Mouse (Mus musculus) bone marrow, adult 2 months (tissue): Measurements from ENCODE around the gene Padi4. TPM values are rescaled to one million over a fixed set of nuclear protein-coding genes. Genes with fewer than 3 reads are reported as not detected.

Experiments used
- H3K27ac ChIP-seq: fragments of 200-500 bp; 2 replicates; pipeline ENCODE4 v1.5.1; 2012; ENCODE audit warnings: low read depth, mild to moderate bottlenecking, control low read depth, inconsistent platforms, low read length; ENCODE audit not compliant: control insufficient read depth, poor library complexity, insufficient read depth
- H3K4me1 ChIP-seq: fragments of 200-500 bp; 2 replicates; pipeline ENCODE4 v1.6.1; 2011; ENCODE audit warnings: low read length; ENCODE audit not compliant: control insufficient read depth, insufficient read depth
- H3K4me3 ChIP-seq: fragments of 200-500 bp; replicated peaks from 2 replicates; pipeline ENCODE3; 2011; ENCODE audit warnings: mild to moderate bottlenecking, low read depth, low read length, control low read depth; ENCODE audit not compliant: control insufficient read depth
- CTCF ChIP-seq: fragments of 200-500 bp; IDR thresholded peaks from 2 replicates; pipeline ENCODE4 v1.5.1; 2011; ENCODE audit warnings: low read length, control low read depth; ENCODE audit not compliant: control insufficient read depth, insufficient read depth
- POLR2A ChIP-seq: fragments of 200-500 bp; IDR thresholded peaks from 2 replicates; pipeline ENCODE4 v1.6.1; 2011; ENCODE audit warnings: low read depth, mild to moderate bottlenecking, control low read depth, low read length, borderline replicate concordance; ENCODE audit not compliant: control insufficient read depth
- WGBS: fragments of 180-500 bp; shearing (Covaris S2); methylation state at CpG from one replicate; pipeline ENCODE4 v1.1.7; 2018; 5-methylcytosine and 5-hydroxymethylcytosine counted together
- polyA plus RNA-seq: library from polyadenylated mRNA; stranded (reverse); fragments of >200 nt; gene quantifications from 2 replicates; pipeline ENCODE4 v1.2.4, GENCODE M21; 2011; ENCODE audit warnings: low replicate concordance; ENCODE audit not compliant: missing spikeins, insufficient read depth, insufficient read length

Gene Padi4
- polyA plus RNA-seq, 1 experiment = 60.1 TPM

DNA sequence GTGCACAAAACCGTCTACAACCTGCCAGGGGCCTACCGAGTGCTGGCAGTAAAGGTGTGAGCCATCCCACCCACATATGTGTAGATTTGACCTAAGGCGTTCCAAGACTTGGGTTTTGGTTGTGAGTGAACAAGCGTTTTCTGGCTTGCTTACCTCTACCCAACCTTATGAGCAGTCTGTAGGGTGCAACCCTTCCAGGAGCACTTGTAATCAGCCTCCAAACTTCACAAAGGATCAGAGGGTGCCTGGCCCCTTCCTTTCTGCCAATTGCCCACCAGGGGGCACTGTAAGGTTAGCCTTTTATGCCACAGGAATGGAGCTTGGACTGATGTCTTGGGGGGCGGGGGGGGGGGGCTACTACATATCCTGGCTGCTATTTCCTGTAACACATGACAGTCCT is 50.2 kb downstream of the Padi4 start:
- WGBS = 61% methylated on average over 5 of the region's 5 CpGs

DNA sequence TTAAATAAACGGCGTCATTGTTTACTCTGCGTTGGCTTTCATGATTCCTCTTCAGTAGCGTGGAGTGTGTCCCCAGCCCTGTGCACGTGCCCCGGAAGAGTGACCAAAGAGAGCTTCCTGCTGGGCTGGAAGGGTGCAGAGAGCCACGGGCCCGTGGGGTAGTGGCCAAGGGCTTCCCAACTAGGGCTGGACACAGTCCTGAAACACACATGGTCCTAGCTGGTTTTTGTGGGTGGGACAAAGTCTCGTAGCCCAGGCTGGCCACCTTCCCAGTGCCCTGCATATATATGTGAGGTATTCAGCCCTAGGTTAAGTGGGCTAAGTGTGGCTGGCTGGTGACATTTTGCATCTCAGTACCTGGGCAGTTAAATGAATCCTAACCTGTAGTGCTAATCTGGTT is 50.8 kb downstream of the Padi4 start:
- TF ChIP-seq CTCF = no peak
- no peak for TF ChIP-seq POLR2A
- Histone ChIP-seq H3K4me1 (no peaks in the 10 kb centered on the region), H3K27ac (no peak overlapping the region), H3K4me3 (no peak overlapping the region)
- 88% methylated on average over 9 of the region's 9 CpGs for WGBS

More for the DNA sequence above, 50.2 kb downstream of the Padi4 start:
- no peak overlapping the region for H3K27ac ChIP-seq
- H3K4me3 ChIP-seq = no peak overlapping the region
- no peaks in the 10 kb centered on the region for H3K4me1 ChIP-seq
- peak; percentile 72 for TF ChIP-seq CTCF
- no peak for TF ChIP-seq POLR2A

DNA sequence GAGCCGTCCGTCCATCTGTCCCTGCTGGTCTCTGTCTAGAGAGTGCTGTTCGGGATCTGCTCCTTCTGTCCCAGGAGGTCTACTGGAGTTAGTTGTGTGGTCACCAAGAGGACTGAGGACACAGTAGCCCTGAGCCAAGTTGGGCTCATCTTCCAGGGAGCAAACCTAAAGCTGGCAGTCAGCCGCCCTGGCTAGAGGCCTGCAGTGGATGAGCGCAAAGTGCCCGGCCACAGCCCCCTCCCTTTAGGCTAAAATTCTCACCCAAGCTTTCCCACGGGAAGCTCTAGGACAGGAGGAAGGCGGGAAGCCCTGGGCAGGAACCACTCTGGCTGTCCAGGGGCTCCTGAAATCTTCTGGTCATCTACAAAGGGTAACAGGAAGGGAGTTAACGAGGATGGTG is 51.3 kb downstream of the Padi4 start:
- Histone ChIP-seq H3K4me1 (no peaks in the 10 kb centered on the region), H3K27ac (no peak overlapping the region), H3K4me3 (no peak overlapping the region)
- WGBS = 88% methylated on average over 9 of the region's 9 CpGs
- no peak for TF ChIP-seq CTCF
- TF ChIP-seq POLR2A = no peak

GRCm38 (mm10) chr4:140721968-140722490 is 52.0 kb downstream of the Padi4 start:
- TF ChIP-seq POLR2A = no peak
- no peak for TF ChIP-seq CTCF
- 88% methylated on average over 20 of the region's 20 CpGs for WGBS
- Histone ChIP-seq H3K4me3 (no peak overlapping the region), H3K4me1 (no peaks in the 10 kb centered on the region), H3K27ac (no peak overlapping the region)

DNA sequence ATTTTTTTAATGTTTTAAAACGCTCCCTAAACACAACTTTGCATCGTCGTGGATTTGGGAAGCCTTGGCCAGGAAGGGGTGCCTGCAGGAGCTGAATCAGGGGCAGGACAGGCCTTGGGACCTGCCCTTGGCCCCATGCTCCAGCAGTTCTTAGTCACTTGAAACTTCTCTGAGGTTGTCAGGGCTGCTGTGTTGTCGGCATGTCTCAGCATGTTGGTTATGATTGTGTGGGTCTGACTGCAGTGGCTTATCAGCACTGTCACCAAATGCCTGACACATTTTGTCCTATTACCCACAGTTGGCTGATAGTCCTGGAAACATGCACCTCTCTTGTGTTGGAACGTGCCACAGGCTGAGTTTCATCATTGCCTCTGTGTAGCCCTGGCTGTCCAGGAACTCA is 53.9 kb downstream of the Padi4 start:
- no peak overlapping the region for H3K27ac ChIP-seq
- H3K4me1 ChIP-seq = no peaks in the 10 kb centered on the region
- H3K4me3 ChIP-seq = no peak overlapping the region
- no peak for TF ChIP-seq POLR2A
- TF ChIP-seq CTCF = no peak
- 79% methylated on average over 5 of the region's 5 CpGs for WGBS

DNA sequence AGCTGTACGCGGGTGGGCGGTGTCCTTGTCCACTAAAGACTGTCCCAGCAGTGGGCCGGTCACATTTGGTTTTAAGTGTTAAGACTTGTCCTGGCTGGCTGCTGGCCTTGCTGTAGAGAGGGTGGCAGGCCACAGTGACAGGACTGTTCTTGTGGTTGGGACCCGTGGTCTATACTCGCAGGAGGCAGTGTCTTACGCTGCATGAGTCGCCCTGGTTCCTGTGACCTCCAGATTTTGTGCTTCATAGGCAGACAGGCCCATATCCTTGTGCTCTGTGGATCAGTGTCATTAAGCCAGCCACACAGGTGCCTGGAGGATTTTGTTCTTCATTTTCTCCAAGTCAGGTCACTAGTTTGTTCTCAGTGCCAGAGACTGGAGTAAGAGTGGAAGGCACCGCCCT is 55.6 kb downstream of the Padi4 start:
- no peak overlapping the region for H3K4me3 ChIP-seq
- 82% methylated on average over 9 of the region's 9 CpGs for WGBS
- no peaks in the 10 kb centered on the region for H3K4me1 ChIP-seq
- H3K27ac ChIP-seq = no peak overlapping the region
- TF ChIP-seq CTCF (no peak), POLR2A (no peak)

DNA sequence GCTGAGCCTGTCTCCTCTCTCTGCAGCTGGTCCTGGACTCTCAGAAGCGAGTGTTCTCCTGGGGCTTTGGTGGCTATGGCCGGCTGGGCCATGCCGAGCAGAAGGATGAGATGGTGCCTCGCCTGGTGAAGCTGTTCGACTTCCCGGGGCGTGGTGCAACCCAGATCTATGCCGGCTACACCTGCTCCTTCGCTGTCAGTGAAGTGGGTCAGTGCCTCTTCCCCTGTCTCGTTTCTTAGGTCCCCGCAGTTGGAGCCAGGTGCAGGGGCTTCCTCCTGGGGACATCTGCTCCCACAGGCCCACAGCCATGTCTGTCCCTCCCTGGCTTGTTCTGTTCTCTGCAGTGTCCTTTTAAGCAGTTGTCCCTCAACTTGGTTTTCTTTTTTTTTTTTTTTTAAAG is 57.0 kb downstream of the Padi4 start:
- H3K4me1 ChIP-seq = no peaks in the 10 kb centered on the region
- H3K4me3 ChIP-seq = no peak overlapping the region
- WGBS = 89% methylated on average over 11 of the region's 11 CpGs
- no peak overlapping the region for H3K27ac ChIP-seq
- TF ChIP-seq POLR2A (no peak), CTCF (no peak)

- H3K4me1 ChIP-seq = no peaks in the 10 kb centered on the region
- H3K4me3 ChIP-seq = no peak overlapping the region
- TF ChIP-seq CTCF (no peak), POLR2A (no peak)
- H3K27ac ChIP-seq = no peak overlapping the region
- WGBS = 93% methylated on average over 5 of the region's 5 CpGs
Observed at GRCm38 (mm10) chr4:140714586-140714985, 59.5 kb downstream of the Padi4 start.
